In the genomic region with DNA sequence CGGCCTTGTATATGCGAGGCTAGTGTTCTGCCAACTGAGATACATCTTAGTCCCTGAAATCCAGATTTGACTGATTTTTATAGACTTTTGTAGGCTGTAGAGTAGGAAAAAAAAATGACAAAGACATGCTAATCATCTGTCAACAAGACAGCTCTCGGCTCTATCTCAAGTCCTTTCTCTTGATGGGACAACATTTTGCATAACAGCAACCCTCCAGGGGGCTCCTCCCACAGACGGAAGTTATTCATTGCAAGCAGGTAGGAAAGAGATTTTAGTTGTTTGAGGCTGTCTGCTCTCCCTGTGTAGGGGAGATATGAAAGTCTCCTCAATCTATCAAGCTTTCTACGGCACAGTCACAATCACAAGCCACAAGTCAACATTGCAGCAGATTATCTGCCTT, we compare ENCODE assay signal across 21 mouse cellular contexts.
DNase-seq lines count a peak whose midpoint lies in the region; ATAC-seq and TF ChIP-seq lines count a peak whose summit lies in the region.
"Had no signal": no experiment of that assay in that cellular context is flagged by ENCODE, and none has a peak within 500 bp of the region (broad histone marks: within the 10 kb centered on the region; RNA-seq: fewer than 3 reads in every experiment).

No protein-coding gene starts in this region.

- ATAC-seq in midbrain, embryonic 11.5 days (ENCODE audit: low FRiP score), result no peak
- ATAC-seq in midbrain, embryonic 16.5 days, result no peak
- ATAC-seq in hindbrain, embryonic 13.5 days (ENCODE audit: low FRiP score), result no peak
- ATAC-seq: activated CD4-positive, CD25-positive, alpha-beta regulatory T cell, adult 4 months; forebrain, embryonic 13.5 days; forebrain, embryonic 15.5 days; forebrain, postnatal 0 days had no signal

- peaks cover 6% of the 10 kb centered on the region for H3K4me1 ChIP-seq in midbrain, embryonic 11.5 days (ENCODE audit: control insufficient read depth, insufficient read depth, low read length)
- peaks cover 1% of the 10 kb centered on the region; the same call in 1 of the 2 replicates for H3K4me1 ChIP-seq in midbrain, embryonic 16.5 days (ENCODE audit: control insufficient read depth, insufficient read depth, low read length)
- peaks cover 2 to 4% of the 10 kb centered on the region in 2 experiments; a peak in 2 of 4 replicates for H3K4me1 ChIP-seq in ES-E14 (ENCODE audit: control insufficient read depth in 2 of 2, insufficient read depth in 2 of 2, low read length in 2 of 2, poor library complexity in 1 of 2)
- peaks cover 11% of the 10 kb centered on the region for H3K4me1 ChIP-seq in hindbrain, embryonic 13.5 days (replicated peaks)

- H3K4me3 ChIP-seq in midbrain, embryonic 11.5 days (ENCODE audit: low read depth, low read length), result no peak overlapping the region
- no peak overlapping the region for H3K4me3 ChIP-seq in midbrain, embryonic 16.5 days (ENCODE audit: low read depth, low read length)
- no peak overlapping the region for H3K4me3 ChIP-seq in ES-E14 (ENCODE audit: insufficient read depth in 1 of 2, low read depth in 1 of 2, low read length in 2 of 2, poor library complexity in 1 of 2, severe bottlenecking in 1 of 2)
- no peak overlapping the region for H3K4me3 ChIP-seq in hindbrain, embryonic 13.5 days
- H3K4me3 ChIP-seq: embryonic facial prominence, embryonic 10.5 days; embryonic facial prominence, embryonic 12.5 days; forebrain, embryonic 13.5 days; forebrain, embryonic 15.5 days had no signal

- WGBS in midbrain, embryonic 11.5 days, result 59% methylated on average over 5 of the region's 5 CpGs
- 47% methylated on average over 5 of the region's 5 CpGs for WGBS in midbrain, embryonic 16.5 days
- WGBS in hindbrain, embryonic 13.5 days, result 39% methylated on average over 5 of the region's 5 CpGs

- no peaks in the 10 kb centered on the region for H3K36me3 ChIP-seq in midbrain, embryonic 11.5 days (ENCODE audit: control insufficient read depth, insufficient read depth, low read length)
- no peaks in the 10 kb centered on the region for H3K36me3 ChIP-seq in midbrain, embryonic 16.5 days (ENCODE audit: control insufficient read depth, insufficient read depth, low read length)
- no peaks in the 10 kb centered on the region for H3K36me3 ChIP-seq in ES-E14 (ENCODE audit: control insufficient read depth, insufficient read depth, low read length, poor library complexity, severe bottlenecking)
- no peaks in the 10 kb centered on the region for H3K36me3 ChIP-seq in hindbrain, embryonic 13.5 days
- H3K36me3 ChIP-seq: embryonic facial prominence, embryonic 10.5 days; embryonic facial prominence, embryonic 12.5 days; forebrain, embryonic 15.5 days had no signal

- H3K27ac ChIP-seq in midbrain, embryonic 11.5 days (ENCODE audit: low read depth, low read length), result no peak overlapping the region
- H3K27ac ChIP-seq in midbrain, embryonic 16.5 days (ENCODE audit: low read length), result no peak overlapping the region
- no peak overlapping the region for H3K27ac ChIP-seq in ES-E14 (ENCODE audit: insufficient read depth, low read depth, low read length, poor library complexity, severe bottlenecking)
- no peak overlapping the region for H3K27ac ChIP-seq in hindbrain, embryonic 13.5 days
- H3K27ac ChIP-seq: embryonic facial prominence, embryonic 10.5 days; embryonic facial prominence, embryonic 12.5 days; forebrain, embryonic 13.5 days; forebrain, embryonic 15.5 days had no signal

- no peaks in the 10 kb centered on the region for H3K27me3 ChIP-seq in midbrain, embryonic 11.5 days (ENCODE audit: control insufficient read depth, insufficient read depth, low read length)
- H3K27me3 ChIP-seq in midbrain, embryonic 16.5 days (ENCODE audit: control insufficient read depth, insufficient read depth, low read depth, low read length), result no peaks in the 10 kb centered on the region
- no peaks in the 10 kb centered on the region for H3K27me3 ChIP-seq in hindbrain, embryonic 13.5 days
- H3K27me3 ChIP-seq: embryonic facial prominence, embryonic 12.5 days; forebrain, embryonic 13.5 days; forebrain, embryonic 15.5 days had no signal

- no peak overlapping the region for H3K4me2 ChIP-seq in midbrain, embryonic 11.5 days
- H3K4me2 ChIP-seq in midbrain, embryonic 16.5 days (ENCODE audit: low read length), result no peak overlapping the region
- H3K4me2 ChIP-seq in hindbrain, embryonic 13.5 days, result no peak overlapping the region
- H3K4me2 ChIP-seq: embryonic facial prominence, embryonic 12.5 days; forebrain, embryonic 13.5 days; forebrain, embryonic 15.5 days had no signal

- no peak overlapping the region for H3K9ac ChIP-seq in midbrain, embryonic 11.5 days (ENCODE audit: low read length)
- no peak overlapping the region for H3K9ac ChIP-seq in midbrain, embryonic 16.5 days (ENCODE audit: low read depth, low read length)
- H3K9ac ChIP-seq in ES-E14 (ENCODE audit: insufficient read depth, low read depth, low read length, poor library complexity, severe bottlenecking), result no peak overlapping the region
- H3K9ac ChIP-seq in hindbrain, embryonic 13.5 days, result no peak overlapping the region
- H3K9ac ChIP-seq: embryonic facial prominence, embryonic 12.5 days; forebrain, embryonic 13.5 days; forebrain, embryonic 15.5 days; forebrain, postnatal 0 days had no signal

- in situ Hi-C loops in ES-E14 (cut with MboI; ENCODE audit: low sequenced_read_pairs in 2 of 2, unreplicated experiment in 2 of 2), result no loop called here

- DNase-seq in midbrain, embryonic 11.5 days (ENCODE audit: low spot score, missing footprints), result peak; percentile 78
- DNase-seq in ES-E14 (ENCODE audit: low read depth, low spot score), result peak; percentile 33
- peak; percentile 33 for DNase-seq in WW6 (ENCODE audit: low read depth, low spot score)
- no peak for DNase-seq in right cerebral cortex, postnatal 36 days (ENCODE audit: low spot score in 2 of 2)
- DNase-seq in urinary bladder, postnatal 36 days (ENCODE audit: low spot score in 2 of 2), result no peak
- DNase-seq: adrenal gland, adult 8-10 months; adrenal gland, postnatal 14 days; adrenal gland, postnatal 36 days; cerebellum, adult 11-12 months; cerebellum, adult 2 months; cerebellum, adult 9-10 months; cerebellum, postnatal 10 days; cerebellum, postnatal 25 days; forebrain, postnatal 0 days had no signal

- no peaks in the 10 kb centered on the region for H3K9me3 ChIP-seq in midbrain, embryonic 11.5 days (ENCODE audit: control insufficient read depth, low read length)
- no peaks in the 10 kb centered on the region for H3K9me3 ChIP-seq in midbrain, embryonic 16.5 days (replicated peaks; ENCODE audit: control insufficient read depth, low read length, poor library complexity, severe bottlenecking)
- no peaks in the 10 kb centered on the region for H3K9me3 ChIP-seq in ES-E14 (ENCODE audit: control insufficient read depth, insufficient read depth, low read depth, low read length)
- no peaks in the 10 kb centered on the region for H3K9me3 ChIP-seq in hindbrain, embryonic 13.5 days
- H3K9me3 ChIP-seq: embryonic facial prominence, embryonic 10.5 days; embryonic facial prominence, embryonic 12.5 days; forebrain, embryonic 13.5 days; forebrain, embryonic 15.5 days had no signal

TF ChIP-seq in ES-E14, 5 proteins besides CTCF, POLR2A, EP300 and RAD21:
- no peak for TF ChIP-seq HCFC1 (IDR thresholded peaks at IDR 0.05; ENCODE audit: borderline replicate concordance, insufficient read depth, low read length)
- TF ChIP-seq ZC3H11A (IDR thresholded peaks at IDR 0.05; ENCODE audit: borderline replicate concordance, low read depth, low read length), result no peak
- TF ChIP-seq MAFK (IDR thresholded peaks at IDR 0.05; ENCODE audit: insufficient read depth, low read depth, low read length), result no peak
- no peak for TF ChIP-seq CHD2 (IDR thresholded peaks at IDR 0.05; ENCODE audit: low read depth, low read length)
TF ChIP-seq in ES-E14: peak in this region for 0.

Comparison
In these comparisons a context has a peak if more than half of its experiments do, and no peak if none do; other contexts are left out.
1. DNase-seq: peak in midbrain, embryonic 11.5 days (single experiment), ES-E14 (single experiment) and WW6 (single experiment); none in right cerebral cortex, postnatal 36 days (0 of 2) and urinary bladder, postnatal 36 days (0 of 2).